Mouse (Mus musculus) lung, postnatal 10 days (tissue): ENCODE results near the gene Gm28539.
"Not testable (repeated sequence)": the region's sequence is repeated elsewhere in the genome, so short reads cannot be mapped to it uniquely, and the experiment has no call there.

Experiments used
- DNase-seq: peaks from one replicate; pipeline ENCODE4 v3.0.0; 2021

The Gm28539 gene

GRCm38 (mm10) chr16:18858551-18858950 lies 22.2 kb downstream of the Gm28539 start:
- DNase-seq = peak; percentile 71

GRCm38 (mm10) chr16:18860186-18860585 lies 23.8 kb downstream of the Gm28539 start:
- DNase-seq = peak; percentile 58

- not testable (repeated sequence) for DNase-seq
These were observed 34.1 kb downstream of the Gm28539 start for GRCm38 (mm10) chr16:18870495-18870894.

GRCm38 (mm10) chr16:18876091-18876441 lies 39.7 kb downstream of the Gm28539 start:
- no peak for DNase-seq

- DNase-seq = peak; percentile 97
These were observed 40.3 kb downstream of the Gm28539 start, which contains the start of the genes Mrpl40 and Hira for GRCm38 (mm10) chr16:18876442-18877308. Gene Mrpl40, minus strand, starts transcription at chr16:18876862. Gene Hira, plus strand, starts transcription at chr16:18877037.

GRCm38 (mm10) chr16:18877386-18878090 lies 41.2 kb downstream of the Gm28539 start:
- peak; percentile 74 for DNase-seq

GRCm38 (mm10) chr16:18878091-18878720 lies 41.8 kb downstream of the Gm28539 start:
- no peak for DNase-seq

GRCm38 (mm10) chr16:18884044-18884443 lies 47.7 kb downstream of the Gm28539 start:
- DNase-seq = no peak

- no peak for DNase-seq
These were observed 57.5 kb downstream of the Gm28539 start for GRCm38 (mm10) chr16:18893840-18894372.

- no peak for DNase-seq
These were observed 58.9 kb downstream of the Gm28539 start for GRCm38 (mm10) chr16:18895249-18895648.

- no peak for DNase-seq
These were observed 60.0 kb downstream of the Gm28539 start for GRCm38 (mm10) chr16:18896429-18896828.

- DNase-seq = no peak
These were observed 69.3 kb downstream of the Gm28539 start for GRCm38 (mm10) chr16:18905648-18906047.

GRCm38 (mm10) chr16:18916064-18916463 lies 79.7 kb downstream of the Gm28539 start:
- no peak for DNase-seq

GRCm38 (mm10) chr16:18921771-18922170 lies 85.4 kb downstream of the Gm28539 start:
- DNase-seq = no peak

- DNase-seq = no peak
These were observed 91.6 kb downstream of the Gm28539 start for GRCm38 (mm10) chr16:18927963-18928362.

- DNase-seq = no peak
These were observed 102.1 kb downstream of the Gm28539 start for GRCm38 (mm10) chr16:18938321-18939082.

GRCm38 (mm10) chr16:18943906-18944305 lies 107.5 kb downstream of the Gm28539 start:
- DNase-seq = no peak

- DNase-seq = no peak
These were observed 112.6 kb downstream of the Gm28539 start for GRCm38 (mm10) chr16:18948941-18949340.

GRCm38 (mm10) chr16:18950351-18950750 lies 114.0 kb downstream of the Gm28539 start:
- no peak for DNase-seq

- DNase-seq = no peak
These were observed 116.4 kb downstream of the Gm28539 start for GRCm38 (mm10) chr16:18952813-18953212.

GRCm38 (mm10) chr16:18955070-18955469 lies 118.7 kb downstream of the Gm28539 start:
- no peak for DNase-seq

- DNase-seq = no peak
These were observed 127.1 kb downstream of the Gm28539 start for GRCm38 (mm10) chr16:18963486-18963885.
